Mouse (Mus musculus): ENCODE data around the gene Mak. TPM values are rescaled to one million over a fixed set of nuclear protein-coding genes. Genes with fewer than 3 reads are reported as not detected.
"Not testable (repeated sequence)": the region's sequence is repeated elsewhere in the genome, so short reads cannot be mapped to it uniquely, and the experiment has no call there.

Mak gene
- polyA plus RNA-seq, 1 experiment from 2014 or later, result 0.07 TPM

DNA sequence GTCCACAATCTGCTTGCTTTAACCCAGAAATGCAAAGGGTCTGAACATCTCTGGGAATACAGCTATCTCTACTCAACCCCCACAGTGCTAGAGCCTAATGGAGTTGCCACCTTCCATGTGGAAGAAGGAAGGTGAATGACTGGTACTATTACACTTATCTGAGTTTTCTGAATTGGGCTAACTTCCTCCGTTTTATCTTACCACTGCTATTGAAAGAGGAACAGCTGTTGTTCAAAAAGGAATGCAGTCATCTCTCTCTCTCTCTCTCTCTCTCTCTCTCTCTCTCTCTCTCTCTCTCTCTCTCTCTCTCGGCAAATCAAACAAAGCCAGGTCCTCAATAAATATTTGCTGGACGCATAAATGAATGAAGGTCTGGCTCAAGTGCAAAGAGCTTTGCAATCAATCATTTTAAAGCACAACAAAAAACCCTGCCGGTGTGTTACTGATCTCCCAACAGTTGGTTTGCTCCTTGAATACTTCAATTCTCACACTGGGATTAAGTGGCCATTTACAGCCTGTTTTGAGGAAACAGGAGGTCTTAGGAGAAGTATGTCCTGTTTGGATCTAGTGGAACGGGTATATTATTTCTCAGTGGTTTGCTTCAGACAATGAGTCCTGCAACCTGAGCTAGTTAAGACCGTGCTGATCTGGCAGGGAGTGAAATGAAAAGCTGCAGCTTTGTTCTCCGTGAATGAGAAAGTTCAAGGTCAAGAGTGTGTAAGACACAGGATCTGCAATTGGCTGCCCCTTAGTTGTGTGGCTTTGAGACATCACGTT, 84.8 kb downstream of the Mak start:
- H3K9ac ChIP-seq (ENCODE audit: low read depth, low read length), result no peak overlapping the region
- no peaks in the 10 kb centered on the region for H3K4me1 ChIP-seq (replicated peaks; ENCODE audit: control insufficient read depth, insufficient read depth, low read length)
- no peak overlapping the region for H3K27ac ChIP-seq (ENCODE audit: low read depth, low read length)
- no peaks in the 10 kb centered on the region for H3K9me3 ChIP-seq (ENCODE audit: control insufficient read depth)
- no peak for ATAC-seq
- H3K27me3 ChIP-seq (replicated peaks; ENCODE audit: control insufficient read depth, insufficient read depth, low read length), result no peaks in the 10 kb centered on the region
- no peak overlapping the region for H3K4me3 ChIP-seq (ENCODE audit: low read depth, low read length)
- H3K4me2 ChIP-seq (replicated peaks; ENCODE audit: low read depth), result no peak overlapping the region; the same call in 1 of the 2 replicates
- WGBS, result 6% methylated on average over 8 of the region's 8 CpGs
- TF ChIP-seq CTCF (IDR thresholded peaks at IDR 0.05; ENCODE audit: low read depth), result no peak
- H3K36me3 ChIP-seq (ENCODE audit: control insufficient read depth, insufficient read depth), result no peaks in the 10 kb centered on the region

DNA sequence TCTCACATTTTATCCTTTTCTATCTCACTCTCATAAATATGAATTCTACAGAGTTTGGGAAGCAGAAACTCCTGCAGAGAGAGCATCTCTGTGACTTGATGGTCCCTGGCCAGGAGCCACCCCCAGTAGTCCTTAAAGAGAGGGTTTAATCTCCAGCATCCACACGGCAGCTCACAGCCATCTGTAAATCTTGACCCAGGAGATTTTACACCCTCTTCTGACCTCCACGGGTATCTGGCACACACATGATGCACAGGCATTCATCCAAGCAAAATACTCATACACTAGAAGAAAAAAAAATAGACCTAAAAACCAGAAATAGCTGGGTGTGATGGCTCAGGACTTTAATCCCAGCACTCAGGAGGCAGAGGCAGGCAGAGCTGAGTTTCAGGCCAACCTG, 91.1 kb downstream of the Mak start:
- Histone ChIP-seq H3K4me2 (replicated peaks; ENCODE audit: low read depth) (no peak overlapping the region), H3K4me1 (replicated peaks; ENCODE audit: control insufficient read depth, insufficient read depth, low read length) (no peaks in the 10 kb centered on the region), H3K9me3 (ENCODE audit: control insufficient read depth) (no peaks in the 10 kb centered on the region), H3K9ac (ENCODE audit: low read depth, low read length) (no peak overlapping the region), H3K36me3 (ENCODE audit: control insufficient read depth, insufficient read depth) (no peaks in the 10 kb centered on the region), H3K27ac (ENCODE audit: low read depth, low read length) (no peak overlapping the region), H3K27me3 (replicated peaks; ENCODE audit: control insufficient read depth, insufficient read depth, low read length) (no peaks in the 10 kb centered on the region), H3K4me3 (ENCODE audit: low read depth, low read length) (no peak overlapping the region)
- ATAC-seq, result no peak
- no peak for TF ChIP-seq CTCF (IDR thresholded peaks at IDR 0.05; ENCODE audit: low read depth)
- WGBS, result 64% methylated on average over 2 of the region's 2 CpGs

- H3K9ac ChIP-seq (ENCODE audit: low read depth, low read length); H3K4me2 ChIP-seq (replicated peaks; ENCODE audit: low read depth); H3K27me3 ChIP-seq (replicated peaks; ENCODE audit: control insufficient read depth, insufficient read depth, low read length); H3K9me3 ChIP-seq (ENCODE audit: control insufficient read depth); ATAC-seq; H3K36me3 ChIP-seq (ENCODE audit: control insufficient read depth, insufficient read depth); H3K4me1 ChIP-seq (replicated peaks; ENCODE audit: control insufficient read depth, insufficient read depth, low read length); H3K4me3 ChIP-seq (ENCODE audit: low read depth, low read length); H3K27ac ChIP-seq (ENCODE audit: low read depth, low read length): not testable (repeated sequence)
- WGBS, result 65% methylated on average over 4 of the region's 4 CpGs
- TF ChIP-seq CTCF (IDR thresholded peaks at IDR 0.05; ENCODE audit: low read depth), result peak; percentile 15; the same call in 1 of the 2 replicates
These were observed 91.8 kb downstream of the Mak start for GRCm38 (mm10) chr13:40987608-40988303.

GRCm38 (mm10) chr13:40986081-40986480, 93.4 kb downstream of the Mak start:
- TF ChIP-seq CTCF (IDR thresholded peaks at IDR 0.05; ENCODE audit: low read depth), result no peak
- Histone ChIP-seq H3K36me3 (ENCODE audit: control insufficient read depth, insufficient read depth) (no peaks in the 10 kb centered on the region), H3K4me1 (replicated peaks; ENCODE audit: control insufficient read depth, insufficient read depth, low read length) (no peaks in the 10 kb centered on the region), H3K27ac (ENCODE audit: low read depth, low read length) (no peak overlapping the region), H3K9ac (ENCODE audit: low read depth, low read length) (no peak overlapping the region), H3K9me3 (ENCODE audit: control insufficient read depth) (no peaks in the 10 kb centered on the region), H3K4me2 (replicated peaks; ENCODE audit: low read depth) (no peak overlapping the region), H3K27me3 (replicated peaks; ENCODE audit: control insufficient read depth, insufficient read depth, low read length) (no peaks in the 10 kb centered on the region), H3K4me3 (ENCODE audit: low read depth, low read length) (no peak overlapping the region)
- WGBS, result 94% methylated on average over 5 of the region's 5 CpGs
- ATAC-seq, result no peak

GRCm38 (mm10) chr13:40982759-40983158, 96.7 kb downstream of the Mak start:
- H3K4me3 ChIP-seq (ENCODE audit: low read depth, low read length), result no peak overlapping the region
- no peaks in the 10 kb centered on the region for H3K4me1 ChIP-seq (replicated peaks; ENCODE audit: control insufficient read depth, insufficient read depth, low read length)
- no peak overlapping the region for H3K4me2 ChIP-seq (replicated peaks; ENCODE audit: low read depth)
- TF ChIP-seq CTCF (IDR thresholded peaks at IDR 0.05; ENCODE audit: low read depth), result no peak
- no peak for ATAC-seq
- H3K27me3 ChIP-seq (replicated peaks; ENCODE audit: control insufficient read depth, insufficient read depth, low read length), result no peaks in the 10 kb centered on the region
- WGBS, result 59% methylated on average over 1 of the region's 1 CpGs
- no peaks in the 10 kb centered on the region for H3K9me3 ChIP-seq (ENCODE audit: control insufficient read depth)
- no peak overlapping the region for H3K9ac ChIP-seq (ENCODE audit: low read depth, low read length)
- no peak overlapping the region for H3K27ac ChIP-seq (ENCODE audit: low read depth, low read length)
- H3K36me3 ChIP-seq (ENCODE audit: control insufficient read depth, insufficient read depth), result no peaks in the 10 kb centered on the region

DNA sequence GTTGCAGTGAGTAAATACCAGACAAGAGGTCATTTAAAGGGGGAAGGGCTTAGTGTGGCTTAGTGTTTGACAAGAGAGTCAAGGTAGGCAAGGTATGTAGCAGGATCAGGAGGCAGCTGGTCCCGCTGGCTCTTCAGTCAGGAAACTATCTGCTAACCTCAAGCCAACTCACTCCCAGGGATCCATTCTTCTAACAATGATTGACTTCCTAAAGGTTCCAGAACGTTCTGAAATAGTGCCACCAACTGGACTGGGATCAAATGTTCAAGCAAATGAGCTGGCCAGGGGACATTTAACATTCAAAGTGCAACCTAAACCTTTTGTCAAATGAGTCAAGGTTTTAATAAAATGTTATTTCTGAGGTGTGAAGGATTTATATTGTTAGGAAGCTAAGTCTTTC, 100.2 kb downstream of the Mak start:
- Histone ChIP-seq H3K9ac (ENCODE audit: low read depth, low read length) (no peak overlapping the region), H3K27me3 (replicated peaks; ENCODE audit: control insufficient read depth, insufficient read depth, low read length) (no peaks in the 10 kb centered on the region), H3K27ac (ENCODE audit: low read depth, low read length) (0 out of 2 replicates have a peak overlapping the region, but pooled peaks have one; percentile 3), H3K4me3 (ENCODE audit: low read depth, low read length) (no peak overlapping the region), H3K4me1 (replicated peaks; ENCODE audit: control insufficient read depth, insufficient read depth, low read length) (no peaks in the 10 kb centered on the region), H3K4me2 (replicated peaks; ENCODE audit: low read depth) (no peak overlapping the region), H3K36me3 (ENCODE audit: control insufficient read depth, insufficient read depth) (no peaks in the 10 kb centered on the region), H3K9me3 (ENCODE audit: control insufficient read depth) (no peaks in the 10 kb centered on the region)
- no peak for ATAC-seq
- TF ChIP-seq CTCF (IDR thresholded peaks at IDR 0.05; ENCODE audit: low read depth), result peak; percentile 63
- WGBS, result 25% methylated on average over 2 of the region's 2 CpGs
